Mouse (Mus musculus) kidney, postnatal 36 days (tissue): Measurements from ENCODE around the gene Mrps18c.

Experiments used
- DNase-seq, 2 experiments: peaks; one replicate each; pipeline ENCODE4 v3.0.0; 2021 to 2022; ENCODE audit warnings: mixed read lengths in 2 of 2

The Mrps18c gene

GRCm38 (mm10) chr5:100828701-100829100 is 30.3 kb downstream of the Mrps18c start:
- DNase-seq = no peak

DNA sequence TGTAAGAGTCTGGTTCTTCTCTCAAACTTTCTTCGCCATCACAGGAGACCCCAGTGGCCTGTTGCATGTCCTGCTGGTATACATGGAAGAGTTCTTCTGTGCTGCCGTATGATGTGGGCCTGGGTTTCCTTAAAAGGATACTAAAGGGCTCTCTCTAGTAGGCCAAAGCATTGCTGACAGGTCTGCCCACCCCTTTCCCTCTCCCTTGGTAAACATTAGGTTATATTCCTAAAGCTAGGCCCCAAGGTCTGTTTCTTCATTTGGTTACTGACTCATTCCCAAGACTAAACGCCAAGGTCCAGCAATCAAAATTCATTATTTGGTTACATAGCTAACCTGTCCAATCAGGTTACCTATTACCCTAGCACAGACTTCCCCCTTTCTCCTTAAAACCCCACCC is 34.3 kb downstream of the Mrps18c start:
- DNase-seq = no peak

DNA sequence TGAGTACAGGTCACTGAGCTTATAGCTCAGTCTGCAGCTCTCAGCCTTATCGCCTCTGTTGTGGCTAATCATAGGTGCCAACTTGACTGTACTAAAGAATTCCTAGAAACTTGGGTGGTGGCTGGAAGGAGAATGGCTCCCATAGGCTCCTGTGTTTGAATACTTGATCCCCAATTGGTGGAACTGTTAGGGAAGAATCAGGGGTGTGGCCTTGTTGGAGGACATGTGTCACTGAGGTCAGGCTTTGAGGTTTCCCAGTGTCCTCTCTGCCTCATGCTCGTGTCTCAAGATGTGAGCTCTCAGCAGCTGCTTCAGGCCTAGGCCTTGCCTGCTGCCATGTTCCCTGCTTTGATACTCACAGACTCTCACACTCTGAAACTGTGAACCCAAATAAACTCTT is 35.4 kb downstream of the Mrps18c start:
- no peak for DNase-seq

GRCm38 (mm10) chr5:100835862-100836538 is 37.6 kb downstream of the Mrps18c start:
- no peak for DNase-seq

GRCm38 (mm10) chr5:100837907-100838306 is 39.5 kb downstream of the Mrps18c start:
- DNase-seq = no peak

DNA sequence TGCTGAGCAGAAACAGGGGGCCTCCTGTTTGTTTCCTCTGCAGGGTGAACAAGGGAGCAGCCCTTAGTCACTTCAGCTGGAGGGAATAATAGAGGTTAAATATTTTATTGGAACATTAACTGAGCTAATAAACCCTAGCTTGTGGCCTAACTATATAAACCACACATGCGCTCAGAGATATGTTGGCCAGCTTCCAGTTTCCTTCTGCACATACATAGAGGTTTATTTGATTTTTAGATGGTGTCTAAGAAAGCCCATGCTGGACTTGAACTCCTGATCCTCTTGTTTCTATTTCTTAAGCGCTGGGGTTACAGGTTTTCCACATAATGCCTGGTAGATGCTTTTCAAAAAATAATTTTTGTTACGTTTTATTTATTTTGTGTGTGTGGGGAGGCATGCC is 46.1 kb downstream of the Mrps18c start:
- DNase-seq = no peak

DNA sequence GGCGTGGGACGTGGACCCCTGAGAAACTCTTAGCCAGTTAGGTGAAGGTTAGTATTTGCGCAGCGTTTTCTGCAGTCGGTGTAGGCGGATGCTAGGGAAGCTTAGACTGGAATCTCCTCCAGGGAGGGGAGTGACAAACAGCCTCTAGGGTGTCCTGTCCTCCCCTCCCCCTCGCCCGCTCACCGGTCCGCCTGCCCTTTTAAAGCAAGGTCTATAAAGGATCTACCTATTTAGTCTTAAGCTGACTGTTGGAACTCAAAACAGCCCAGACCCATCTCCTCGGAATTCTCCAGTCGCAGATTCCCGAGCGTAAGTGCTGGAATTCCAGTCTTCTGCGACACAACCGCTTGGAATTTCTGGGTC is 47.0 kb downstream of the Mrps18c start, which contains the start of gene Gpat3:
Gene Gpat3 (plus strand): TSS at position 229 of the 363 bp plus-strand sequence.
- DNase-seq = peak; percentile 40 to 65

- peak; percentile 68 to 85 for DNase-seq
These were observed 47.6 kb downstream of the Mrps18c start for GRCm38 (mm10) chr5:100845848-100846598.

DNA sequence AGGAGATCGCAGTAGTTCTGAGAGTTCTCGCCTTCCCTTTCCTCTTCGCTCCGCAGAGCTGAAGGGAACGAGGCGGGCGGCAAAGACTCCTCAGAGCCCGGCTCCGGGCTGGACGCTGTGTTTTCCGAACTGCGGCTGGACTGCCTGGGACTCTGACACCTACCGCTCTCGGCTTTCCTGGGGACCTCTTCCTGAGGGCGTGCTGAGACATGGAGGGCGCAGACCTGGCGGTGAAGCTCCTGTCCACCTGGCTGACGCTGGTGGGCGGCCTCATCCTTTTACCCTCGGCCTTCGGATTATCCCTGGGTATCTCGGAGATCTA is 48.1 kb downstream of the Mrps18c start:
- peak; percentile 6 to 51 for DNase-seq

DNA sequence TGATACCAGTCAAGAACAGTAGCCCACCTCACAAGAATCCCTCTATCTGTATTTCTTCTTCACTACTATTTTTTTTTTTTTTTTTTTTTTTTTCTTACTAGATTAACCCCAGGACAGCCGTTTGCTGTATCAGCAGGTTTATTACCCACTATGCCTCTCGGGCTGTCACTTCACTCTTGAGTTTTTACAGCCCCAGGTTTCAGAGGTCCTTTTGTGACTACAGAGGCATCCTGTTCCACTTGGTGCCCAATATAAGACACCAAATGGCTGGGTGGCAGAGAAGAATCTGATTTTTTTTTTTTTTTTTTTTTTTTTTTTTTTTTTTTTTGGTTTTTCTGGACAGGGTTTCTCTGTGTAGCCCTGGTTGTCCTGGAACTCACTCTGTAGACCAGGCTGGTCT is 48.7 kb downstream of the Mrps18c start:
- DNase-seq = no peak

- DNase-seq = no peak
These were observed 55.5 kb downstream of the Mrps18c start for GRCm38 (mm10) chr5:100853963-100854362.
